Mouse (Mus musculus): ENCODE measurements at regions not wholly inside any gene's neighbourhood (a gene's known extent, or its start where the extent isn't known, plus 50 kb on each side); places are given as distances from the start of the nearest gene placed in this dataset.

Small RNAs in the stretch of these regions (microRNA-seq; reads per million reads assigned to microRNA genes)
- 0 reads per million in 2 experiments for gene Gm25248

All from layer of hippocampus, postnatal 36 days (tissue).